Mouse (Mus musculus): ENCODE results near the gene Slc3a1.

DNA sequence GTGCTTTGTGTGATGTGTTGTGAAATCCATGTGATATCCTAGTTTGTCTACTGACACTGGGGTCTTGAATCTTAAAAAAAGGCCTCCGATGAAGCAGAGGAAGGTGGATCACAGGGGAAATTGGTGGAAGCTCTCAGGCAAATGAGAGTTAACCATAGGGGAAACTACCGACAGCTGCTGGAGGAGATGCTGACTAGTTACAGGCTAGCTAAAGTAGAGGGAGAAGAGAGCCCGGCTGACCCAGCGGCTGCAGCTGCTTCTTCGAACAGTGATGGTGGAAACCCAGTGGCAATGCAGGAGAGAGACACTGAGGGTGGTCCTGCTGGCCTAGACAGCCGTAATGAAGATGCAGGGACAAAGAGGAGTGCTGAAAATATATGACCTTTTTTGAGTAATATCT, 14.7 kb upstream of the Slc3a1 start:
- no peak for TF ChIP-seq GATA1 (IDR thresholded peaks at IDR 0.05; ENCODE audit: low read length)
- no peak for TF ChIP-seq TAL1 (IDR thresholded peaks at IDR 0.05; ENCODE audit: low read length)
